Mouse (Mus musculus): ENCODE results near the gene Irx1.

The Irx1 gene

GRCm38 (mm10) chr13:71963356-71964351 lies at the start of gene Irx1:
TSS of gene Irx1 (minus strand) at chr13:71963723.
- DNase-seq (ENCODE audit: extremely low spot score, low read depth, low spot score), result no peak

GRCm38 (mm10) chr13:71979932-71980655 lies 16.6 kb upstream of the Irx1 start:
- DNase-seq (ENCODE audit: extremely low spot score, low read depth, low spot score), result no peak

- no peak for DNase-seq (ENCODE audit: extremely low spot score, low read depth, low spot score)
These were observed 12.2 kb upstream of the Irx1 start for GRCm38 (mm10) chr13:71975753-71976152.

GRCm38 (mm10) chr13:71968286-71968685 lies 4.8 kb upstream of the Irx1 start:
- no peak for DNase-seq (ENCODE audit: extremely low spot score, low read depth, low spot score)

DNA sequence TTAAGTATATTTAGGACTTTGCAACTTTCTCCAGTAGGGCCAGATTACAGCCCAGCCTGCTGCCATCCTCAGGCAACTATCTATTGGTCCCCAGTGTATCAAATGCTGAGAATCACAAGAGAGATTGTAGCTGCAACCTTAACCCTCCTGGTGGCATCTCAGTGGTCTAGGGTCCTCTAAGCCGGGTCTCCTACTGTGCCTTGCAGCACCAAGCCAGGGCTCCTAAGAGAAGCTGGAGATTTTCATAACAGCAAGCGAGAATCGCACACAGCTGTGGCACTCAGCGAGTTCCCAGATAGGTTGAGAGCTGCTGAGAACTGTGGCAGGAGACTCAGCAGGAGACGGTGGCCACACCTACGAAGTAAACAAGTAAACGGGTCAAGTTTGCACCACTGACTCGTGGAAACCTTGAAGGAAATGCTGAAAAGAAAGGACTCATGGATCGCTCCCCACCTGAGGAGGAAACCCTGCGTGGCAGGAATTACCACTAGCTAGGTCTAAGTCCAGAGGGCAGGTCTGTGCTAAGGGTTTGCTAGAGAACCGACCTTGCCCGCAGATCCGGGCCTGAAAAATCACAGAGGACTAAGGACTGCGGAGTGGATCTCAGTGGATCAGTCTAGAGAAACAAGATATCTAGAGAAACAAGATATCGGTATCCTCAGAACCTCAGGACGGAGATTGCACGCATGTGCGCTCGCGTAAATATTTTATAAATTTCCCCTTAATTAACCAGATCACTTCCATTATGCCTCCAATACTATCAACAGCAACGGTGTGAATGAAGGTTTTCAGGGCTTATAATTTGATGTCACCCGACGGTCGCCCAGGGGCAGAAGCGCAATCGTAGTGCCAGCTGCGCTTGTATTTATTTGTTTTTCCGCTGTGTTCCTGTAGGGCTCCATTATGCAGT lies 4.1 kb upstream of the Irx1 start:
- DNase-seq (ENCODE audit: extremely low spot score, low read depth, low spot score), result no peak

GRCm38 (mm10) chr13:71966631-71967030 lies 3.1 kb upstream of the Irx1 start:
- no peak for DNase-seq (ENCODE audit: extremely low spot score, low read depth, low spot score)

DNA sequence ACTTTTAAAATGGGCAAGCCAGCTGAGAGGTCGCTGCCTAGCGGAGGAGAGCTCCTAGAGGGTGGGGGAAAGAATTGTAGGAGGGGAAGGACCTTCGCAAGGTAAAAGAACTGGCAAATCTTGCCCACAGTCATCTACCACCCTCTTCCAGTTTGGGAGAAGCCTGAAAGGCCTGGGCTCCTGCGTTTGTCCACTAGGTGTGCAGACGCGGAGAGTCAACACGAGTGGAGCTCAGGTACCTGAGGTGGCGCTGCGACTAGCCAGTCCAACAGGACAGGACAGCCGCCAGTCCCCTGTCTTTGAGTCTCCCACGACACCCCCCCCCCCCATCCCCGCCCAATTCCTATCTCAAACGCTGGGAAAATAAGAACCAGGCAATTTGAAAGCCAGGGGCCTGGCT lies 843 bp upstream of the Irx1 start:
- no peak for DNase-seq (ENCODE audit: extremely low spot score, low read depth, low spot score)

- no peak for DNase-seq (ENCODE audit: extremely low spot score, low read depth, low spot score)
These were observed 715 bp downstream of the Irx1 start for GRCm38 (mm10) chr13:71962661-71963355.

DNA sequence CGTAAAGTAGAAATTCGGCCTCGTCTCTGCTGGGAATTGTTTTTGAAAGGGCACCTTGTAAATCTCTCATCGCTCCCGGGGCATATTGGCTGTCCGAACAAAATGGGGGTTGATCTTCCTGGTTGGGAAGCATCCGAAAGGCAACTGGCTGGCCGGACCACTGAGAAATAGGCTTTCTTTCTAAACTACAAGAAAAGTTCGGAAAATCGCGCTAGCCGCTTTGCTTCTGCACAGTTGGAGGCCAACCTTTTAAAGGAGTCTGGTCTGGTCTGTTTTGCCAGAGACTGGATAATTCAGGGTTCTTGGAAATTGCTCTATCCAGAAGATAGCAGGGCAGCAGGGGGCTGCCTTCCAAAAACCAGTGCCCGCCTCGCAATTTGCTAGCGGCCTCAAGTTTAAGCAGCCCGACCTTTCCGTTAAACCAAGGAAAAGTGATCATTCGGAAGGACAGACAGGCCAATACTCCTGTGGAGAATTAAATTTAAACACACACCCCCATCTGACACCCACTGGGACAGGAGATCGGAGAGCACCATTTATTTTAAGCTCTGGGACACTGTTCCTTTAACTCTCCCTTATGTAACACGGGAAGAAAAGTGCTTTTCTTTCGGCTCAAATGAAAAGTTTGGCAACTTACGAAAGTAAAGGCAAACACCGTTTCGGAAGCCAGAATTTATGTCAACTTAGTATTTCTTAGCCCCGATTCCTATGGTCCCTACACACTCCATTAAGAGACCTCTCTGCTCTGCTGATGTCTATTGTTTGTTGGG lies 1.4 kb downstream of the Irx1 start:
- no peak for DNase-seq (ENCODE audit: extremely low spot score, low read depth, low spot score)

- no peak for DNase-seq (ENCODE audit: extremely low spot score, low read depth, low spot score)
These were observed 2.4 kb downstream of the Irx1 start for GRCm38 (mm10) chr13:71960846-71961735.

DNA sequence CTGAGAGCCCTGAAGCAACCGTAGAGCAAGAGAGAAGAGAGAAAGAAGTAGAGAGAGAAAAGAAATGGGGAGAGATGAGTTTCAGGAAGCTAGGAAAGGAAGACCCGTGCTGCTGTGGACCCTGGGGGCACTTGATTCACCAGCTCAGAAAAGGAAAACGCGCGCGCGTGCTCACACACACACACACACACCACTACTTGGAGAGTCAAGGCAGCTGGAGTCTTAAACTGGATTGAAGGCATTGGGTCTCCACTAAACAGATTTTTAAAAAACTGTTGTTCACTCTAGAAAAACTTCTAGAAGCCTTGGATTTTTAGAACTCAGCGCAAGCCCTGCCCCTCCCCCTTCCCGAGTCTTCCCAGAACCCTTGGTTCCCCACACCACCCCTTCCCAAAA lies 3.2 kb downstream of the Irx1 start:
- DNase-seq (ENCODE audit: extremely low spot score, low read depth, low spot score), result no peak

DNA sequence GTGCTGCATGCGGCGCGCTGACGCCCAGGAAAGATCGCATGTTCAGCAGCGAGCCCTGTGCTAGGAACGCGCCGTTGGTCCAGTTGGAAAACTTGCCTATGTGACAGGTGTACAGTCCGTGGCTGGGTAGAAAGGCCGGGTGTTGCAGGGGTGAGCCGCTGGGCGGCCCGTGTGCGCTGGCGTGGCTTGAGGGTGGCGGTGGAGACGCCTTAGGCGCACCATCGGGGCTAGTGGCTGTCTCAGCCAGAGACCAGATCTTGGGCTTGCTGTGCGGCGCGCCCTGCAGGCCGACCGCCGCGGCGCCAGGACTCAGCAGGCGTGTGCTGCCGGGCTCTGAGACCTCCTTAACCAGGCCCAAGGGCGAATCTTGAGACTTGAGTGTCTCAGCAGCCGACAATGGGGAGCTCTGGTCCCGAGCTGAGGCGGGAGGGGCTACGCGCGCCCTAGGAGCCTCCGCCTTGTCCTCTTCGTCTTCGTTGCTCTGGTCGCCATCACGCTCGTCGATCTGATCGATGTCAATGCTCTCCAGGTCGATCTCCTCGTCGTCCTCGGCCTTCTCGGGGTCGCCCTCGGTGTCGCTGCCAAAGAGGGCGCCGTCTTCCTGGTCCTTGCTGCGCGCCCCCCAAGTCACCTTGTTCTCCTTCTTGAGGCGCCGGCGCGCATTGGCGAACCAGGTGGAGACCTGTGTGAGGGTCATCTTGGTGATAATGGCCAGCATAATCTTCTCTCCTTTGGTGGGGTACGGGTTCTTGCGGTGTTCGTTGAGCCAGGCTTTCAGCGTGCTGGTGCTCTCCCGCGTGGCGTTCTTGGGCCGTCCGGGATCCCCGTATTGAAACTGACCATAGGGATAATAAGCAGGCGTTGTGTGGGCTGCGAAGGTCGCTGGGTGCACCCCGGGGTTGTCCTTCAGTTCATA lies 3.9 kb downstream of the Irx1 start:
- no peak for DNase-seq (ENCODE audit: extremely low spot score, low read depth, low spot score)

DNA sequence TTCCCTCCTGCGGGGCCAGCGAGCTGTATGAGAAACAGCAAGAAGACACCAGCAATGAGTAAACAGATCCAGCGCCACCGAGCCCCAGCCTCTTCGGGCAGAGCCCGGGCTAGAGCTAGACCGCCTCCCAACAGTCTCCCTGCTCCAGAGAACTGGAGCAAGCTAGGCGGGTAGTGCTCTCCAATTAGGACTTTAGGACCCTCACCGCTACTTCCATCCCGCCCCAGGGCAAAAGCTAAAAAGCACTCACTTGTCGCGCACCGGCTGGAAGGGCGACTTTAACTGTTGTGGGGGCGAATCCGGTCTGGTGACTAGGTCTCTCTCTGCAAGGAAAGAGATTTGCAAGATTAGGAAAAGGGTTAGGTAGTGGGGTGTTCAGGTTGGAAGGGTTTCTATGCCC lies 4.9 kb downstream of the Irx1 start:
- DNase-seq (ENCODE audit: extremely low spot score, low read depth, low spot score), result no peak

DNA sequence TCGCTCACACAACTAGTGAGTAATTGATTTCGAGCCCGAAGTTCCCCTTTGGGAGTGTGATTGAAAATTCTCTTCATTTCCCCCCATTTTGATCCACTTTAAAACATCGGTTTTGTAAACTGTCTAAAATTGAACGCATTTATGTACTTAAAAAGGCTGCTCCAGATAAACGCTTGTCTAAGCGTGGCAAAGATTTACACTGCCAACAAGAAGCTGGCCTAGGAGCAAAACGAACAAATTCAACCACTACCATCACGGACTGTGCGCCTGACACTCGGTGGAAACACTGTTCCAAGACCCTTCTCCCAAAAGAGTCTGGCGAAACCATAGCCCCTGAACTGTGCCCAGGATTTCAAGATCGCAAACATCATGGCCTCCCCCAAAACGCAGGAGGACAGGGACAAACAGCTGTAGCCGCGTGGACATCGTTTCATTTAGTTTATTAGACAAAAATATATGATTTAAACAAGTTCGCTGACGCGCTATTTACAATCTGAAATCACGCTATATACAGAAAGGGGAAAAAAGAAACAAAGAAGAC lies 5.6 kb downstream of the Irx1 start:
- no peak for DNase-seq (ENCODE audit: extremely low spot score, low read depth, low spot score)

- DNase-seq (ENCODE audit: extremely low spot score, low read depth, low spot score), result no peak
These were observed 6.4 kb downstream of the Irx1 start for GRCm38 (mm10) chr13:71957147-71957546.

GRCm38 (mm10) chr13:71956481-71956880 lies 7.0 kb downstream of the Irx1 start:
- no peak for DNase-seq (ENCODE audit: extremely low spot score, low read depth, low spot score)

GRCm38 (mm10) chr13:71951966-71952365 lies 11.6 kb downstream of the Irx1 start:
- DNase-seq (ENCODE audit: extremely low spot score, low read depth, low spot score), result no peak

Measured in hindlimb bud, embryonic 11.5 days (tissue).